Mouse (Mus musculus) forebrain, postnatal 0 days (tissue): ENCODE data around the gene Il34. TPM values are rescaled to one million over a fixed set of nuclear protein-coding genes. Genes with fewer than 3 reads are reported as not detected.

Experiments
- ATAC-seq: fragments of 200-750 bp; cut with Nextera tagmentation; 2 replicates; pipeline ENCODE4 v1.8.0; 2017; ENCODE audit warnings: mild to moderate bottlenecking, moderate library complexity
- DNase-seq: peaks from one replicate; pipeline ENCODE4 v3.0.0-alpha.2; 2015
- H3K27ac ChIP-seq: fragments of 300-500 bp; sonication (generic); 2 replicates; pipeline ENCODE4 v1.5.1; 2014; ENCODE audit warnings: low read depth, mild to moderate bottlenecking, antibody characterized with exemption, low read length, moderate library complexity, mixed read lengths
- H3K27me3 ChIP-seq: fragments of 300-500 bp; sonication (generic); 2 replicates; pipeline ENCODE4 v1.6.1; 2014; ENCODE audit warnings: mild to moderate bottlenecking, low read length, mixed read lengths; ENCODE audit not compliant: insufficient read depth
- H3K36me3 ChIP-seq: fragments of 300-500 bp; sonication (generic); 2 replicates; pipeline ENCODE4 v1.6.1; 2014; ENCODE audit warnings: mild to moderate bottlenecking, moderate library complexity; ENCODE audit not compliant: insufficient read depth
- H3K4me1 ChIP-seq: fragments of 300-500 bp; sonication (generic); 2 replicates; pipeline ENCODE4 v1.6.1; 2014; ENCODE audit warnings: antibody characterized with exemption; ENCODE audit not compliant: insufficient read depth
- H3K4me2 ChIP-seq: fragments of 300-500 bp; sonication (generic); 2 replicates; pipeline ENCODE4 v1.6.1; 2014; ENCODE audit warnings: low read depth, mild to moderate bottlenecking, moderate library complexity
- H3K4me3 ChIP-seq: fragments of 300-500 bp; sonication (generic); 2 replicates; pipeline ENCODE4 v1.5.1; 2014; ENCODE audit warnings: low read depth, low read length, mixed read lengths
- H3K9ac ChIP-seq: fragments of 300-500 bp; sonication (generic); 2 replicates; pipeline ENCODE4 v1.6.1; 2014; ENCODE audit warnings: mild to moderate bottlenecking
- H3K9me3 ChIP-seq: fragments of 300-500 bp; sonication (generic); 2 replicates; pipeline ENCODE4 v1.6.1; 2016; ENCODE audit warnings: low read length
- CTCF ChIP-seq: sonication (generic); IDR thresholded peaks from 2 replicates; pipeline ENCODE4 v1.5.1; 2016; ENCODE audit warnings: antibody characterized with exemption, control low read depth, low read depth
- WGBS: fragments of 180-500 bp; shearing (Covaris S2); extraction: QIAGEN DNeasy Blood & Tissue Kit; methylation state at CpG from one replicate; pipeline ENCODE4 v1.1.7; 2014; 5-methylcytosine and 5-hydroxymethylcytosine counted together
- polyA plus RNA-seq: library from polyadenylated mRNA; unstranded; fragments of >200 nt; fragmentation: Nextera tagmentation; extraction: Ambion mirVana; gene quantifications from 2 replicates; pipeline ENCODE4 v1.2.1, GENCODE M21; 2015
- total RNA-seq: library from RNA; depleted of rRNA; stranded (reverse); fragments of >200 nt; gene quantifications from 2 replicates; pipeline ENCODE4 v1.2.3, GENCODE M21; 2014; rRNA removed

Il34 gene
- total RNA-seq, result 10.2 and 11.1 TPM in 2 replicates
- polyA plus RNA-seq, result 8.8 and 9.1 TPM in 2 replicates

DNA sequence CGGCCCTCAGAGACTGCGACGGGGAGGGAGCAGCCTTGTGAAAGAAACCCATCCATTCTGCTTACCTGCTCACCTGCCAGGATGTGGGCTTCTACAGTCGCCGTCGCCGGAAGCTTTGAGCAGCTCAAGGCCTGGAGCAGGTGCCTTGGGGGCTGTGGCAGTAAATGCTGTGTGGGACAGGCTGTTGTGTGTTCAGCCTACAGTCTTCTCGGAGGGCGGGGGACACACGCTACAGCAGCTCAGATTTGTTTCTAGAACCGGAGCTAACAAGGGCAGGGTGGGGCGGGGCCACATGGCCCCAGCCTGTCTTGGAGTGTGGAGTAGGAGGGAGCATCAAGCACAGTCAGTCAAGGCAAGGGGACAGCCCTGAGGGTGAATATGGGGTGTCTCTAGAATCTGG lies at the start of gene Il34:
Il34 (minus strand) TSS at position 256 of the 400 bp plus-strand sequence.
- no peak for TF ChIP-seq CTCF
- no peak within 1 kb of the TSS for H3K27ac ChIP-seq
- WGBS, result 45% methylated on average over 12 of the region's 12 CpGs
- no peaks in the 10 kb centered on the region for H3K27me3 ChIP-seq
- peaks cover 18% of the 10 kb centered on the region for H3K36me3 ChIP-seq
- no peaks in the 10 kb centered on the region for H3K4me1 ChIP-seq
- DNase-seq, result no peak
- H3K9me3 ChIP-seq, result no peaks in the 10 kb centered on the region
- H3K4me2 ChIP-seq, result no peak within 1 kb of the TSS
- ATAC-seq, result no peak
- no peak within 1 kb of the TSS for H3K4me3 ChIP-seq
- H3K9ac ChIP-seq, result no peak within 1 kb of the TSS

- TF ChIP-seq CTCF, result no peak
- DNase-seq, result no peak
- Histone ChIP-seq H3K27ac (no peak overlapping the region), H3K36me3 (peaks cover 56% of the 10 kb centered on the region), H3K9me3 (no peaks in the 10 kb centered on the region), H3K4me3 (no peak overlapping the region), H3K4me2 (no peak overlapping the region), H3K27me3 (no peaks in the 10 kb centered on the region), H3K4me1 (peaks cover 10% of the 10 kb centered on the region; the same call in 1 of the 2 replicates), H3K9ac (no peak overlapping the region)
- ATAC-seq, result no peak
- whole genome bisulfite sequencing, result 96% methylated on average over 10 of the region's 10 CpGs
These were observed 45.5 kb upstream of the Il34 start for GRCm38 (mm10) chr8:110851186-110851585.

GRCm38 (mm10) chr8:110847645-110848495 lies 42.1 kb upstream of the Il34 start:
- Histone ChIP-seq H3K4me2 (peak overlapping the region; percentile 71), H3K27ac (no peak overlapping the region), H3K9me3 (no peaks in the 10 kb centered on the region), H3K4me1 (peaks cover 16% of the 10 kb centered on the region), H3K4me3 (peak overlapping the region; percentile 76), H3K27me3 (no peaks in the 10 kb centered on the region), H3K9ac (peak overlapping the region; percentile 83), H3K36me3 (peaks cover 44% of the 10 kb centered on the region)
- no peak for ATAC-seq
- TF ChIP-seq CTCF, result no peak
- WGBS, result 59% methylated on average over 14 of the region's 14 CpGs
- DNase-seq, result no peak

DNA sequence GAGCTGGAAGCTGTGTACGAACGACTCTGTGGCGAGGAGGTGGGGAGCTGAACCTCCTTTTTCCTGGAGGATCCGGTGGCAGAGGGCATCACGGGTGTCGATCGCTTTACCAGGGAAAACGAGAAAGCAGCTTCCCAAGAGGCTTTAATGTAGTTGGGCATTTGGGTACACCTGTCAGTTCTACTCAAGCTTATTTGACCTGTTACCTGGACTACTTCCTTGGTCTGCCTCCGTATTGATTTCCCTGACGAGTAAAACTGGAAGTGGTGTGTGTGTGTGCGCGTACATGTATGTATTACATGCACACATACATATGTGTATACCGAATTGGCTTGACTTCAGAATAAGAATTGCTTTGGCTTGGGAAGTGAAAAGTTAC lies 41.4 kb upstream of the Il34 start:
- ATAC-seq, result no peak
- no peak for DNase-seq
- Histone ChIP-seq H3K4me1 (peaks cover 16% of the 10 kb centered on the region), H3K27ac (peak overlapping the region; percentile 95), H3K9me3 (no peaks in the 10 kb centered on the region), H3K4me2 (peak overlapping the region; percentile 71), H3K27me3 (no peaks in the 10 kb centered on the region), H3K36me3 (peaks cover 44% of the 10 kb centered on the region), H3K9ac (peak overlapping the region; percentile 83), H3K4me3 (peak overlapping the region; percentile 76)
- WGBS, result 2% methylated on average over 13 of the region's 13 CpGs
- TF ChIP-seq CTCF, result no peak

GRCm38 (mm10) chr8:110846405-110847170 lies 40.9 kb upstream of the Il34 start, which contains the start of the genes Cog4 and Sf3b3:
Gene Cog4 (plus strand): TSS chr8:110846600.
Gene Sf3b3 (minus strand): TSS chr8:110846787.
- peak within 1 kb of the TSS; percentile 83 for H3K9ac ChIP-seq
- peak within 1 kb of the TSS; percentile 71 for H3K4me2 ChIP-seq
- TF ChIP-seq CTCF, result 0 out of 2 replicates have a peak, but pooled peaks have one; percentile 9
- DNase-seq, result peak; percentile 97
- ATAC-seq, result peak; percentile 96
- H3K4me1 ChIP-seq, result peaks cover 16% of the 10 kb centered on the region
- peak within 1 kb of the TSS; percentile 76 for H3K4me3 ChIP-seq
- H3K27me3 ChIP-seq, result no peaks in the 10 kb centered on the region
- no peaks in the 10 kb centered on the region for H3K9me3 ChIP-seq
- peaks cover 41% of the 10 kb centered on the region for H3K36me3 ChIP-seq
- H3K27ac ChIP-seq, result peak within 1 kb of the TSS; percentile 95
- 1% methylated on average over 53 of the region's 53 CpGs for WGBS

- Histone ChIP-seq H3K27me3 (no peaks in the 10 kb centered on the region), H3K9ac (peak overlapping the region; percentile 83), H3K4me3 (peak overlapping the region; percentile 76), H3K27ac (peak overlapping the region; percentile 95), H3K4me2 (peak overlapping the region; percentile 71), H3K4me1 (peaks cover 16% of the 10 kb centered on the region), H3K36me3 (peaks cover 41% of the 10 kb centered on the region), H3K9me3 (no peaks in the 10 kb centered on the region)
- no peak for TF ChIP-seq CTCF
- WGBS, result 11% methylated on average over 17 of the region's 17 CpGs
- ATAC-seq (no peak), DNase-seq (no peak)
These were observed 40.2 kb upstream of the Il34 start for GRCm38 (mm10) chr8:110845821-110846404.
